Mouse (Mus musculus): ENCODE data around the gene Bnip3.

DNA sequence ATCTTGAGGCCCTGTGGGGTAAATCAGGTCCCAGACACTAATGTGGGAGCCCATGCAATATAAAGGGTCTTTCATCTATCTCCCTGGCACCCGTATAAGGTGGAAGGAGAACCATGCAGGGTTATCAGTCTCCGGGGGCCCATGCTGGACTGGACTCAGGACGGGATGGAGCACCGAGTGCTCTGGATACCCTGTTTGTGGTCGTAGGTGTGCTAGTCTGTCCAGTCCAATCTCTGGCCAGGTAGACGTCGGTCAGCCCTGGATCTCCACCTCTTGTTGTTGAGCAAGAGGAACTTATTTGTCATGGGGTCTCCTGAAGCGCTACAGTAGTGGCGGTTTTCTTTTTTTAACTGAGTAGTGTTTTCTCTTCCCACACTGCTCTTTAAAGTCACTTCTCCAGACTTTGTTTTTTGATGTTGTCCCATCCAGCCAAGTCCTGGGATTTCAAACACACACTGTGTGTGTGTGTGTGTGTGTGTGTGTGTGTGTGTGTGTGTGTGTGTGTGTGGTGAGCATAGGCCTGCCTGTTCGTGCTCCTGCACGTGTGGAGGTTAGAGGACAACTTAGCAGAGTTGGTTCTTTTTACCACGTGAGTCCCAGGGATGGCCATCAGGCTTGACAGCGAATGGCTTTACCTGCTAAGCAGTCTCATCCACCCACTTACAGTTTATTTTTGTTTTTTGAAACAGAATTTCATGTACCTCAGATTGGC is 61.8 kb downstream of the Bnip3 start:
- TF ChIP-seq CTCF (IDR thresholded peaks at IDR 0.05; ENCODE audit: control insufficient read depth, insufficient read depth, insufficient replicate concordance, low read depth, low read length), result no peak
- no peak for TF ChIP-seq POLR2A (IDR thresholded peaks at IDR 0.05; ENCODE audit: control insufficient read depth, low read depth, low read length)

Data from testis, adult 2 months (tissue).